8 mouse cellular contexts compared by ENCODE assay signal in genomic region chr7:29179323-29179722, GRCm38 (mm10). TPM values are rescaled to one million over a fixed set of nuclear protein-coding genes. Genes with fewer than 3 reads are reported as not detected.
A peak's percentile ranks its signal among the peaks of the same experiment; 100 is the strongest.
DNase-seq lines count a peak whose midpoint lies in the region; ATAC-seq and TF ChIP-seq lines count a peak whose summit lies in the region.

No protein-coding gene starts in this region.

- TF ChIP-seq POLR2A in cortical plate, adult 2 months (IDR thresholded peaks at IDR 0.05; ENCODE audit: extremely low read depth, insufficient read depth, low read length): no peak

- no peak for ATAC-seq in neural tube, embryonic 11.5 days (ENCODE audit: insufficient read depth, low FRiP score, low TSS enrichment)
- ATAC-seq in hindbrain, embryonic 16.5 days: no peak
- ATAC-seq in midbrain, embryonic 11.5 days (ENCODE audit: low FRiP score): no peak

- peaks cover 13% of the 10 kb centered on the region for H3K36me3 ChIP-seq in neural tube, embryonic 11.5 days (ENCODE audit: control insufficient read depth, insufficient read depth, low read length)
- H3K36me3 ChIP-seq in hindbrain, embryonic 16.5 days (ENCODE audit: control insufficient read depth, insufficient read depth, low read length): peaks cover 16% of the 10 kb centered on the region
- H3K36me3 ChIP-seq in midbrain, embryonic 11.5 days (ENCODE audit: control insufficient read depth, insufficient read depth, low read length): peaks cover 16% of the 10 kb centered on the region; the same call in 1 of the 2 replicates

- H3K4me3 ChIP-seq in neural tube, embryonic 11.5 days (ENCODE audit: low read depth, low read length): peak overlapping the region; percentile 81
- peak overlapping the region; percentile 96 for H3K4me3 ChIP-seq in cortical plate, adult 2 months (ENCODE audit: insufficient read depth, low read length)
- H3K4me3 ChIP-seq in hindbrain, embryonic 16.5 days (ENCODE audit: low read length): peak overlapping the region; percentile 74
- H3K4me3 ChIP-seq in midbrain, embryonic 11.5 days (ENCODE audit: low read depth, low read length): peak overlapping the region; percentile 54

- H3K9ac ChIP-seq in neural tube, embryonic 11.5 days (ENCODE audit: low read length): no peak overlapping the region
- H3K9ac ChIP-seq in hindbrain, embryonic 16.5 days (ENCODE audit: low read depth, low read length): peak overlapping the region; percentile 81
- H3K9ac ChIP-seq in midbrain, embryonic 11.5 days (ENCODE audit: low read length): peak overlapping the region; percentile 59

- H3K27me3 ChIP-seq in neural tube, embryonic 11.5 days (ENCODE audit: control insufficient read depth, insufficient read depth, low read length): peaks cover 3% of the 10 kb centered on the region; the same call in 1 of the 2 replicates
- peaks cover 6% of the 10 kb centered on the region; the same call in 1 of the 2 replicates for H3K27me3 ChIP-seq in hindbrain, embryonic 16.5 days (replicated peaks; ENCODE audit: control insufficient read depth, insufficient read depth, low read length)
- H3K27me3 ChIP-seq in midbrain, embryonic 11.5 days (ENCODE audit: control insufficient read depth, insufficient read depth, low read length): no peaks in the 10 kb centered on the region

- no peak for DNase-seq in neural tube, embryonic 11.5 days (ENCODE audit: low spot score)
- DNase-seq in neural tube, embryonic 10.5 days (ENCODE audit: extremely low spot score, low spot score): no peak
- no peak for DNase-seq in midbrain, embryonic 11.5 days (ENCODE audit: low spot score, missing footprints)
- no peak for DNase-seq in layer of hippocampus, adult 9-11 months
- DNase-seq in retina, embryonic 14.5 days (ENCODE audit: low spot score): no peak
- no peak for DNase-seq in kidney, postnatal 36 days

- 61% methylated on average over 7 of the region's 7 CpGs for WGBS in neural tube, embryonic 11.5 days
- WGBS in hindbrain, embryonic 16.5 days: 59% methylated on average over 7 of the region's 7 CpGs
- WGBS in midbrain, embryonic 11.5 days: 64% methylated on average over 7 of the region's 7 CpGs

- no peak overlapping the region for H3K27ac ChIP-seq in neural tube, embryonic 11.5 days (ENCODE audit: low read depth, low read length)
- no peak overlapping the region for H3K27ac ChIP-seq in cortical plate, adult 2 months (ENCODE audit: insufficient read depth, low read length)
- no peak overlapping the region for H3K27ac ChIP-seq in hindbrain, embryonic 16.5 days (ENCODE audit: low read depth, low read length)
- H3K27ac ChIP-seq in midbrain, embryonic 11.5 days (ENCODE audit: low read depth, low read length): no peak overlapping the region

- no peak for TF ChIP-seq CTCF in cortical plate, adult 2 months (IDR thresholded peaks at IDR 0.05; ENCODE audit: extremely low read depth, insufficient read depth, low read length)

- peaks cover 12% of the 10 kb centered on the region for H3K4me1 ChIP-seq in neural tube, embryonic 11.5 days (ENCODE audit: control insufficient read depth, insufficient read depth, low read length)
- H3K4me1 ChIP-seq in cortical plate, adult 2 months (ENCODE audit: control insufficient read depth, insufficient read depth, low read length): peaks cover 8% of the 10 kb centered on the region
- peaks cover 17% of the 10 kb centered on the region for H3K4me1 ChIP-seq in hindbrain, embryonic 16.5 days (ENCODE audit: control insufficient read depth, insufficient read depth, low read depth, low read length)
- peaks cover 10% of the 10 kb centered on the region for H3K4me1 ChIP-seq in midbrain, embryonic 11.5 days (ENCODE audit: control insufficient read depth, insufficient read depth, low read length)

- H3K9me3 ChIP-seq in neural tube, embryonic 11.5 days (ENCODE audit: control insufficient read depth, low read length): no peaks in the 10 kb centered on the region
- H3K9me3 ChIP-seq in hindbrain, embryonic 16.5 days (ENCODE audit: control insufficient read depth, low read length): no peaks in the 10 kb centered on the region
- no peaks in the 10 kb centered on the region for H3K9me3 ChIP-seq in midbrain, embryonic 11.5 days (ENCODE audit: control insufficient read depth, low read length)

- H3K4me2 ChIP-seq in neural tube, embryonic 11.5 days (ENCODE audit: low read depth): peak overlapping the region; percentile 80
- peak overlapping the region; percentile 90 for H3K4me2 ChIP-seq in hindbrain, embryonic 16.5 days (ENCODE audit: low read length)
- H3K4me2 ChIP-seq in midbrain, embryonic 11.5 days: peak overlapping the region; percentile 83

RNA-seq across cellular contexts. Expression of gene Psmd8, which starts 1.2 kb away (rescaled TPM):
- 321 and 325 TPM in 2 replicates for polyA plus RNA-seq in neural tube, embryonic 11.5 days (2014; fragmentation: Nextera tagmentation; extraction: Ambion mirVana)
- polyA plus RNA-seq in cortical plate, adult 2 months (2012; rRNA removed): 195 and 198 TPM in 2 replicates
- 278 and 284 TPM in 2 replicates for polyA plus RNA-seq in hindbrain, embryonic 16.5 days (2015; fragmentation: Nextera tagmentation; extraction: Ambion mirVana)
- 322 and 332 TPM in 2 replicates for polyA plus RNA-seq in midbrain, embryonic 11.5 days (2014; fragmentation: Nextera tagmentation; extraction: Ambion mirVana)

RNA-seq across cellular contexts. Expression of gene Spred3, which starts 9.1 kb away (rescaled TPM):
- 5.6 and 6.5 TPM in 2 replicates for polyA plus RNA-seq in neural tube, embryonic 11.5 days (2014; fragmentation: Nextera tagmentation; extraction: Ambion mirVana)
- 39.6 and 40.7 TPM in 2 replicates for polyA plus RNA-seq in cortical plate, adult 2 months (2012; rRNA removed)
- polyA plus RNA-seq in hindbrain, embryonic 16.5 days (2015; fragmentation: Nextera tagmentation; extraction: Ambion mirVana): 8.4 and 10.4 TPM in 2 replicates
- 4.9 and 5.1 TPM in 2 replicates for polyA plus RNA-seq in midbrain, embryonic 11.5 days (2014; fragmentation: Nextera tagmentation; extraction: Ambion mirVana)

RNA-seq across cellular contexts. Expression of gene Ggn, which starts 9.3 kb away (rescaled TPM):
- polyA plus RNA-seq in neural tube, embryonic 11.5 days (2014; fragmentation: Nextera tagmentation; extraction: Ambion mirVana): 0.34 and 0.46 TPM in 2 replicates
- 0.52 and 0.72 TPM in 2 replicates for polyA plus RNA-seq in cortical plate, adult 2 months (2012; rRNA removed)
- 0.36 and 0.81 TPM in 2 replicates for polyA plus RNA-seq in hindbrain, embryonic 16.5 days (2015; fragmentation: Nextera tagmentation; extraction: Ambion mirVana)
- polyA plus RNA-seq in midbrain, embryonic 11.5 days (2014; fragmentation: Nextera tagmentation; extraction: Ambion mirVana): 0.60 and 0.63 TPM in 2 replicates

RNA-seq across cellular contexts. Expression of gene Fam98c, which starts 23.3 kb away (rescaled TPM):
- 17.2 and 19.1 TPM in 2 replicates for polyA plus RNA-seq in neural tube, embryonic 11.5 days (2014; fragmentation: Nextera tagmentation; extraction: Ambion mirVana)
- polyA plus RNA-seq in cortical plate, adult 2 months (2012; rRNA removed): 62.3 and 66.1 TPM in 2 replicates
- polyA plus RNA-seq in hindbrain, embryonic 16.5 days (2015; fragmentation: Nextera tagmentation; extraction: Ambion mirVana): 34.6 and 44.1 TPM in 2 replicates
- 13.6 and 14.8 TPM in 2 replicates for polyA plus RNA-seq in midbrain, embryonic 11.5 days (2014; fragmentation: Nextera tagmentation; extraction: Ambion mirVana)

RNA-seq across cellular contexts. Expression of gene Catsperg1, which starts 34.5 kb away (rescaled TPM):
- 0.56 and 1.0 TPM in 2 replicates for polyA plus RNA-seq in neural tube, embryonic 11.5 days (2014; fragmentation: Nextera tagmentation; extraction: Ambion mirVana)
- 2.3 and 4.2 TPM in 2 replicates for polyA plus RNA-seq in cortical plate, adult 2 months (2012; rRNA removed)
- polyA plus RNA-seq in hindbrain, embryonic 16.5 days (2015; fragmentation: Nextera tagmentation; extraction: Ambion mirVana): 2.3 and 2.5 TPM in 2 replicates
- polyA plus RNA-seq in midbrain, embryonic 11.5 days (2014; fragmentation: Nextera tagmentation; extraction: Ambion mirVana): 0.36 and 1.2 TPM in 2 replicates
